Mouse (Mus musculus): ENCODE measurements around the gene Pole2.

Gene Pole2

DNA sequence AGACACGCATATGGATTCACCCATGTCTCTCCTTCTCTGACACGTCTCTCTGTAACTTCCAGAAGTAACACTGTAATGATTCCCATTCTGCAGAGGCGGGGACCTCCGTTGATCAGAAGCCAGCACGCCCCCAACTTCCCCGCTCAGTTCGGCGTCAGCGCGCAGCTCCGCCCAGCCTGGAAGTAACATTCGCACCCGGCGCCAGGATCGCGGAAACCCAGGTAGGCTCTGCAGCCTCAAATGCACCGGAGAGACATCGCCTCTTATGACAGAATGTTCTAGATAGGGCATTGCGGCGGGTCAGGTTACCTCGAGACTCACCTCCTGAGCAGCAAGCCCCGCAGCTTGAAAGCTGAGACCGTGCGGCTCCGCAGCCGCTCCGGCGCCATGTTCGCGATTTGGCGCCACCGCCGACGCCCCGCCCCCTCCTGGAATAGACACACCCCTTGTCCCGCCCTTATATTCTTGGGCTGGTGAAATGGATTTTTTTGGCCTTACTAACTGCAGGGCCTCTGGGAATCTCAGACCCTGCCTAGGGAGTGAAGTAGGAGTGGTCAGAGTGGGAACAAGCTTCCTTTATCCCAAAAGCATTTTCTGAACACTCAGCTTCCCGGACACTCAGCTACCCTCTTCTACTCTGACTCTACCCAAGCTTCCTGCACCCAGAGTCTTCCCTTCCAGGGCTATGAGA is at the start of gene Pole2:
Gene Pole2 (minus strand): TSS at position 420 of the 691 bp plus-strand sequence.
- DNase-seq (ENCODE audit: low spot score) = peak; percentile 80

DNA sequence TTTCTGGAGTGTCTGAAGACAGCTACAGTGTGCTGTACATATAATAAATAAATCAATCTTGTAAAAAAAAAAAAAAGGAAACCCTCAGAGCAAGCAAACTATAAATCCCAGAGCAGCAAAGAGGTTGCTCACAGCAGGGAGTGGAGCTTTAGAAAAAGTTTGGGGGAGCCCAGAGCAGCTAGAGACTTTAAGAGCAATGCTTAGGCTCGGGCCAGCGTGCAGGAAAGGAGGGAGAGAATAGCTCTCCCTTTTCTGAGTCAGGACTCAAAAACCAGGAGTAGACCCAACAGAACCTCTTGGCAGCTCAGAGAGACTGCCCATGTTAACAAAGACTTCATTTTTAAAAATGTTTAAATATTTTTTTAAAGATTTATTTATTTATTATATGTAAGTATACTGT is 41.0 kb upstream of the Pole2 start:
- no peak for DNase-seq (ENCODE audit: low spot score)

DNA sequence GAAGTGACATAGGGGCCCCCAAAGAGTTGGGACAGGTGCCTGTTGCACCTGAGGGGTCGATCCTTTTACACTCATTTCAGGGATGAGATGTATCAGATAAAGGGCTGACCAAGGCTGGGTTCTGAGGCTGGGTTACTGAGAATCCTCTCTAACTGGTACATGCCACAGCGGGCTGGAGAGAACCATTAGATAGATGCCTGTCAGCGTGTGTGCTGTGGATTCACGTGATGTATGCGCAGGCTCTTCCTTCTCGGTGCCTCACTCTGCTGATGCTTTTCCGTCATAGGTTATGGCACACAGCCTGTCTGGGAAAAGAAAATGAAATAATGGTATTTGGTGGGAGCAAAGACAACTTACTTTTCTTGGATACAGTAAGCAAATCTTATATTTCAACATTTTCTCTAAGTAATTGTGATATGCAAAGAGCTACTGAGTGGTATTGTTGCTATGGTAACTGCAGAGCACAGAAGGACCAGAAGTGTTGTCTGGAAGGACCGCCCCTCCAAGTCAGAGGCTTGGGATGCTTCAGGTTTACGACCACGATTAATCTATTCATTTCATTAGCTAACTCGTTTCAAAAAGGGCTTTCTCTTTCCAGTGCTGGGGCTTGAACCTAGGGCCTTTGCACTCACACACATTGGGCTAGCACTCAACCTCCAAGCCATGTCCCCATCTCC is 40.1 kb upstream of the Pole2 start:
- DNase-seq (ENCODE audit: low spot score) = no peak

DNA sequence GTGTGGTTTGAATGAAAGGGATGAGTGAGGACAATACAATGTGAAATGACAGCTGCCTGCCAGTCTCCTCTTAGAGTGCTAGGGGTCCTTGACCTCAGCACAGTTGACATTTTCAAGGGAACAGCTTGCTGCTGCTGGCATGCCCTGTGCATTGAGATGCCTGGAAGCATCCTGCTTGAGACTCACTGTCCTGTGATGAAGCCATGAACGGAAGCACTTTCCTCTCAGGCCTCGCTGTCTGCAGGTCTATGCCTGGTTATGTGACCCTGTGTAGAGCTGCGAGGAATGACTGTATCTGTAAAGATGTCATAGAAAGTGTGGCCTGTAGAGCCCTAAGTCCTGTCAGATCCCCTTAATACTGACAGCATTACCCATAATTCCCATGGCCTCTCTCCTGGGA is 37.0 kb upstream of the Pole2 start:
- no peak for DNase-seq (ENCODE audit: low spot score)

DNA sequence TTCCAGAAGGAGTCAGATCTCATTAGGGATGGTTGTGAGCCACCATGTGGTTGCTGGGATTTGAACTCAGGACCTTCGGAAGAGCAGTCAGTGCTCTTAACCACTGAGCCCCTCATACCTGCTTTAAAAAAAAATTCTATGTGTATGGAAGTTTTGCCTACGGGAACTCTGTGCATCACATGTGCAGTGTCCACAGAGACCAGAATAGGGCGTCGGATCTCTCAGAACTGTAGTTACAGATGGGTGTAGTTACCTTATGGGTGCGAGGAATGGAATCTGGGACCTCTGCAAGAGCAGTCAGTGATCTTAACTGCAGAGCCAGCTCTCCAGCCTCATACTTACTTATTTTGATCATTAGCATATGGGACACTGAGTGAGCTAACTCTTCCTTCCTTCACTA is 34.3 kb upstream of the Pole2 start:
- no peak for DNase-seq (ENCODE audit: low spot score)

DNA sequence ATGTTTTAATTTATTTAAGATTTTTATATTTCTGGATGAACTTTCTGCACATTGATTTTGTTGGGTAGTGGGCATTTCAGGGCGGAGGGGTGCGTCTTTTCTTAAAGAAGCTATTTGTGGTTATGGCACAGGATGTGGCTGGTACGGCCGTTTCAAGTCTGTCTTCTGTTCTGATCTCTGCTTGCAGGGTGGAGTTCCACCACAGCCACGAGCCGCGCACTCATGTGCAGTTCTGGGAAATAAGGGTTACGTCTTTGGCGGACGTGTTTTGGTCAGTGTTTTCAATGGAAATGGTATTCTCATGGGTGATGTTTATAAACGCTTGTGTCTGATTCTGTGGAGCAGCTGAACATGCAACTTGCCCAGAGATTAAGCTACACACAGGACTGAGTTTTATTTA is 29.8 kb upstream of the Pole2 start:
- DNase-seq (ENCODE audit: low spot score) = peak; percentile 94

DNA sequence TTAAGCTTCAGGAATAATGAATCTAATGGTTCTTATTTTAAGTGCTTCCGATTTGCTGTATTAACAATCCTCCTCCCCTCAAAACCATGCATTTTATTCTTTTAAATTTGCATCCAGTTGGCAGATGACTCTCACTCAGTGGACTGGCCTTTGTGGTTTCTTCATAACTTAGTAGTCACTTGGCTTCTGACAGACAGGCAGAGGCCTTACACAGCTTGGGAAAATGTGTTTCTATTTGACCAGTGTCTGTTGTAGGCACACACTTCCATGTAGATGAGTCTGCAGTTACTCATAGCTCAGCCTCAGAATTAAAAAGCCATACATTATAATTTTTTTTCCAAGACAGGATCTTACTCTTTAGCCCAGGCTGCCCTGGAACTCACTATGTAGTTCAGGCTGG is 25.8 kb upstream of the Pole2 start:
- DNase-seq (ENCODE audit: low spot score) = no peak

DNA sequence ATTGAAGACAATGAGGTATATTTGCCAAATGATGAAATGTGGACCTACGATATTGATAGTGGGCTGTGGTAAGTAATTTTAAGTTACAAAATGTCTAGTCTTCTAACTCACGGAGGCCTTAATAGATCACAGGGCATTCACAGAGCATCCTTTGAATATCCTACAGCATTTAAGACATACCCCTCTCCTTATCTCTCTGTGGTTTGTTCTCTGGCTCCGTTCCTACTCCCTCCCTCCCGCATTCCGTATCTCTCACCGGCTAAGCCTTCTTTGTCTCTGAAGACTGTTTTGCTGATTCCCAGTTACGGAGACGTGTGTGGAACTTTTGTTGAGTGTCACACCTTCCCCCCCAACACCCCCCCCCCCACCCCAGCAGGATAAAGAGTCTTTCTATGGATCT is 22.8 kb upstream of the Pole2 start:
- no peak for DNase-seq (ENCODE audit: low spot score)

DNA sequence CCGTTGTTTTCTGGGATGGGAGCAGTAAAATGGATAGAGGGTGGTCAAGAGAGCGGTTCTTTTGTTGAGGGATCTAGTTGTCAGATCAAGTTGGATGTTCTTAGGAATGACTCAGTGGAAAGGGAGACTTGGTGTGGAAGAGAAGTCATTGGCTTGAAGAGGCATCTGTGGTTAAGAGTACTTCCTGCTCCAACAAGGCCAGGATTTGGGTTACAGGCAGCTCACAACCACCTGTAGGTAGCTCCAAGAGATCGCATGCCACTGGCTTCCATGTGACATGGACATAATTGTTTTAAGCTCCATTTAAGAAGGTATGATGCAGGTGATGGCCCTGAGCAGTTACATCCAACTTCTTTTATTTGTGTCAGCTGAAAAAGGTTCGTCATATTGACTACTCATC is 21.8 kb upstream of the Pole2 start:
- DNase-seq (ENCODE audit: low spot score) = no peak

DNA sequence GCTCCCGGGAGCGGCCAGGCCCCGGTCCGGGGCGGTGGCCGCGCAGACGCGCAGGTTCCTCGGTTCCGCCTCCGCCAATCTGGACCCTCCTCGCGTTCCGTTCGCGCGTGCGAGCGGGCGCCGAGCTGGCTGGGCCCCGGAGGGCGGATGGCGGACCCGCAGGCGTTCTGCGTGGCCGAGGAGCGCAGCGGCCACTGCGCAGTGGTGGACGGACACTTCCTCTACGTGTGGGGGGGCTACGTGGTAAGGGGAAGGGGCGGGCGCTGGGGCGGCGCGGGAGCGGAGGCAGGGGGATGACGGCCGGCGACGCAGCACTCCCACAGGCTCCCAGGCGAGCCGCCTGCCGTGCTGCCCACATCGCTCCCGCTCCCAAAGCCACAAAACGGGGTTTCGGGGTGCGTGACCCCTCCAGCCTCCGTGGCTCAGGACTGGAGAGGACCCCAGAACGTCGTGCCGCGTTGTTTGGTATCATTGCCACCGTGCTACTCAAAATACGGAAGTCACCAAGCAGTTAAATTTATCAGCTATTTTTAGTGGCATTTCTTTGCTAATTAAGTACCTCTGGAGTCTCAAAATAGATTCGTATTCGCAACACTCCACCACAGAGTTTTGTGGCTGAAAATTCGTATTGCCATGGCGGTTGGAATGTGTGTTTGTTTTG is 13.9 kb upstream of the Pole2 start:
- peak; percentile 56 for DNase-seq (ENCODE audit: low spot score)

DNA sequence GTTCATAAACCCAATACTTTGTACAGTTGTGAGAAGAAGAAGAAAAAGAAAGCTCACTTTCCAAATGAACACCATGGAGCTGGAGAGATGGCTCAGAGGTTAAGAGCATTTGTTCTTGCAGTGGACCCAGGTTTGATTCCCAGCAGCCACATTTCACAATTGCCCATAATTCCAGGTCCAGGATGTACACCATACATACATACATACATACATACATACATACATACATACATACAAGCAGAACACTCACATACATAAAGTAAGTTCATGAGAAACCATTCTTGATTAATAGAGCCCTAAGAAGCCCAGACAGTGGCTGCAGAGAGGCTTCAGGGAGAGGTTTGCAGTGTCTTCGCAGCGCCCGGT is 13.4 kb upstream of the Pole2 start:
- DNase-seq (ENCODE audit: low spot score) = no peak

DNA sequence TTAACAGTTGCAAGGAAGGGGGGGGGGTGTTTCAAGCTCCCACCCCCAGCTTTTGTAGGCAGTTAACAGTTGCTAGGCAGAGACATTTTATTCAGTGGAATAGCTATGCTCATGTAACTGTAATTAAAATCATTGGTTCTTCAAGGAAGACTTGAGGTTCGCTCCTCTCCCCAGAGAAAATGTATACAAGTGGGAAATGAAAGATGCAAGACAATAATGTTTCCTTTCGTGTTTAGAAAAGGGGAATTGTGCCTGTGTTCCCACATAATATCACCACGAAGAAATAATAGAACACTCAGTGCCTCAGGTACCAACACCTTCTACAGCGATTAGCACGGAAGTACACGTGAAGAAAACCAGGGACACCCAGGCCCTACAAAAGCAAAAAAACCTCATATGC is 12.9 kb upstream of the Pole2 start, which contains the start of gene Klhdc1:
Gene Klhdc1 (plus strand): TSS at position 301 of the 400 bp plus-strand sequence.
- no peak for DNase-seq (ENCODE audit: low spot score)

DNA sequence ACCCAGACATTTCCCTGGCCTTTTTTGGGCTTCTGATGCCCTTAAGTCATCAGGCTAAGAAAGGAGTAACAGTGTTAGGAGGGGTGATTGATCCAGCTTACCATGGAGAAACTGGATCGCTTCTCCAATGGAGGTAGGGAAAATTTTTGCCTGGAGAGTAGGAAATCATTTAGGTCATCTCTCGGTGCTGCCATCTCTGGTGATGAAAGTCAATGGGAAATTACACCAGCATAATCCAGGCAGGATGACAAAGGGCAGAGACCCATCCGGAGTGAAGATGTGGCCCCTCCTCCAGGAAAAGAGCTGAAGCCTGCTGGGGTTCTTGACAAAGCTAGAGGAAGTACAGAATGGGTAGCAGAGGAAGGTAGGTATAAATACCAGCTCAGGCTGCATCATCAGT is 10.3 kb upstream of the Pole2 start:
- no peak for DNase-seq (ENCODE audit: low spot score)

DNA sequence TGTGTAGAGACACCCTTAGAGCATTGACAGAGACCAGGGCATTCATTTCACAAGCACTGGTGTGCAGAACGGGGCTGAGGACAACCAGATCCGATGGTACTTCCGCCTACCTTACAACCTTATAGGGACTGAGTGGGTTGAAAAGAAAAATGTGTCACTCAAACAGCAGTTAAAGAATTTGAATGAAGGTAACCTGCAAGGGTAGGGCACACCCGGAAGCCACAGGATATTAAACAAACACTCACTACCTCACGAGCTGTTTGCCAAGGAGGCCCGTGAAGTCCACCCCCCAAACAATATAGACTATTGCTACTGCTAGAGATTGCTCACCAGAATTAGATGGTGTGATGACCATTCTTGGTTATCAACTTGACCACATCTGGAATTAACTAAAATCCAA is 7.8 kb upstream of the Pole2 start:
- no peak for DNase-seq (ENCODE audit: low spot score)

DNA sequence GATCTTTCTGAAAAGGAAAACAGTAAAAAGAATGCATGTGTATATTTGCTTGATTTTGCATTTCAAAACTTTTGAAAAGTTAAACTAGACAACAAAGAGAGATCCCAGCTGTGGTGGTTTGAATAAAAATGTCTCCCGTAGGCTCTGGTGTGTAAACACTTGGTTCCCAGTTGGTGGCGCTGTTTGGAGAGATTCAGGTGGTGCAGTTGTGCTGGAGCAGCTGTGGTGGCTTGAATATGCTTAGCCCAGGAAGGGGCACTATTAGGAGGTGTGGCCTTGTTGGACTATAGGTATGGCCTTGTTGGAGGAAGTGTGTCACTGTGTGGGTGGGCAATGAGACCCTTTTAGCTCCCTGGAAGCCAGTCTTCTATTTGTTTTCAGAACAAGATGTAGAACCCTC is 1.3 kb upstream of the Pole2 start:
- DNase-seq (ENCODE audit: low spot score) = peak; percentile 73

DNA sequence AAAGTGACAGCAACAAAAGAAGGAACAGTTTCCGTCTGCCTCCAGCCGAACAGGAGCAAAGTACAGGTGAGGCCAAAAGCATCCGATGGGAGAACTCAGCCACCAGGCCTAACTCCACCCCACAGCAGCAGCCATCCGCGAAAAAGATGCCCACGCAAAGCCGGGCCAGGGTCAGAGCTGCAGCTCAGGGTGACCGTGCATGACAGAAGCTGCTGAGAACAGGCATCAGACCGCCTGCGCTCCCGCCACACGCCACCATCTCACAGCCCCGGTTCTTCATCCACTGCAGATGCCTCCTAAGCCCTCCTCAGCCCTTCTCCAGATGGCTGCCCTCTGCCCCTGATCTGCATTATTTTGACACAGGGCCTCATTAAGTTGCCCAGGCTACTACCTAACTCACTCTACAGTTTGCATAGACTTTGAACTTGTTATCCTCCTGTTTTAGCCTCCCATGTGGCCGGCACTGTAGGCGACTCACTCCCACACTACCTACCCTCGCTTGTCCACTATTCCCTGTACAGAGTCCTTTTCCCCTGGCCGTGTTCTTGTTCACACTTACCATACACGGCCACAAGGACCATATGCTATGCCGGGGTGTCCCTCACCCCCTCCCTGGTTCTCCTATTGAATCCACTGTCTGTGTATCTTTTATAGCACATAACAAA is 7.2 kb downstream of the Pole2 start:
- DNase-seq (ENCODE audit: low spot score) = no peak

DNA sequence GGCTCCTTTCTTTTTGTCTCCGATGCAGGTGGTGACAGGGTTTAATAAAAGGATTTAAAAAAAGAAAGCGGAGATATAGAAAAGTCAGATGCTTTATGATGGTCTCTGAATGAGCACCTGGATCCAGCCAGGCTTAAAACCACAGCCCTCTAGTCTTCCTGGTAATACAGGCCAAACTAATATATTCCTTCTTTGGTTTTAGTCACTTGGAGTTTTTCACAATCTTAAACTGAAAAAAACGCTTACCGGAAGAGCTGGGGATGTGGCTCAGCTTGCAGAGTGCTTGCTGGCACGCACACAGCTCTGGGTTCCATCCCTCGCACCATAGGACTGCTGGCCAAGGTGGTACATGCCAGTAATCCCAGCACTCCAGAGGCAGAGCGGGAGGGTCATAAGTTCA is 11.4 kb downstream of the Pole2 start:
- DNase-seq (ENCODE audit: low spot score) = no peak

DNA sequence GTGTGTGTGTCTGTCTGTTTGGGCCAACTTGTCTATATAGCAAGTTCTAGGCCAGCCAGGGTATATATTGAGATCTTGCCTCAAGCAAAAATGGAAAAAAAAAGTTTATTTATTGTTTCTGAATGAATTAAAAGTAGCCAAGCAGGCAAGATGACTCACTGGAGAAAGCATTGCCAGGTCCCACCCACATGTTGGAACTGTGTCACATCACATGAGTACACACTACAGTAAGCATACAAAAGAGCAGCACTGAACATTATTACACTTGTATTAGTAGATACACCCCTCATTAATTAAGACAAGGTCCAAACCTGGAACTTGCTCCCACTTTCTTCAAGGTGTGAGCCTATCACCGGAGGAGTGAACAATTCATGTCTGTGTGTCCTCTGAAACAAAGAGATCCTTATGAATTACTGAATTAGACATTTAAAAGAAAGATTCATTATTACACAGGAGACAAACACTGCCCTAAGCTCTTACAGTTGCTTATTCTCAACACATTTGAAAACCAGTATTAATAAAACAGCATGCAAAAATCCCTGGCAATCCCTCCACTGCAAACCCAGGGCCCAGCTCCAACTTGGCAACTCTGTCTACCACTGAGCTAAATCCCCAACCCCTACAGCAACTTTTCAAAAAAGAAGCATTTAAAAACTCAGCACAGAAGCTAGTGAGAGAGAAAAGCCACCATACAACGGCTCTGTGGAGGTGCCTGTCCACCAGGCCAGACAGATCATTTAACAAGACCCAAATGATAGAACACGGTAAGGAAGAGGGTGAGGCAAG is 12.8 kb downstream of the Pole2 start:
- no peak for DNase-seq (ENCODE audit: low spot score)

DNA sequence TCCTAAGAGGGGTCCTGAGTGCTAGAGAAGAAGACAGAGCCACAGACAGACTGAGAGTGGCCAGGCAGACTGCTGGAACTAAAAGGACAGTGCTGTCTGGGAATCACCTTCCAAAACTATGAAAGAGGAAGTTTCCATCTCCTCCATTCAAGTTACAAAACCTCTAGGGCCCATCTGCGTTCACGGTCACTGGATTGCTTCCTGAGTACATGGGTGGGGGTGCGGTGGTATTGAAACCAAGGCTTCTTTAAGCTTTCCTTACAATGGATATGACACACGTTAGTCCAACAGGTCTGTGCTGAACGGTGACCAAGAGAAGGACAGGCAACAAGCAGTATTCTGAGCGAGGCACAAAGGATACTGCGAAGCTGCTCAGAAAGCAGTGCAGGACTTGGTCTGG is 13.6 kb downstream of the Pole2 start:
- DNase-seq (ENCODE audit: low spot score) = no peak

DNA sequence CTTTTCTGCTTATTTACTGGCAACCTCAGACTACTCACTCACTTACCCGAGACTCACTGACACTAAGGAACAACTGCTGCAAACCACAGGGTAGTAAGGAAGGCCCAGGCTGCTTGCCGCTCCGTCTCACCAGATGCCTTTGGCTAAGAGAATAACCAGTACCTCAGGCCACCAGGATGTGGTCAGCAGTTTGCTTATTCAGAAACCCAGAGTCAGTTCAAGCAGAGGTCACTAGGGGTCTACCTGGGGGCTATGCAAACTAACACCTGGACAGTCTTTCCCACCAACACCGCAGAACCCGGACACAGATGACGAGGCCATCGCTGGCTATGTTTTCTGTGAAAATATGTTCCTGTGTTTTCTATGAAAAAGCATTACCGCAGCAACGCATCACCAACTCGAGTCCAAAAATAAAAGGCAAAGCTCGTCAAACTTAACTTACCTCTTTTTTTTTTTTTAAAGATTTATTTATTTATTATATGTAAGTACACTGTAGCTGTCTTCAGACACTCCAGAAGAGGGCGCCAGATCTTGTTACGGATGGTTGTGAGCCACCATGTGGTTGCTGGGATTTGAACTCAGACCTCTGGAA is 14.7 kb downstream of the Pole2 start:
- DNase-seq (ENCODE audit: low spot score) = no peak

DNA sequence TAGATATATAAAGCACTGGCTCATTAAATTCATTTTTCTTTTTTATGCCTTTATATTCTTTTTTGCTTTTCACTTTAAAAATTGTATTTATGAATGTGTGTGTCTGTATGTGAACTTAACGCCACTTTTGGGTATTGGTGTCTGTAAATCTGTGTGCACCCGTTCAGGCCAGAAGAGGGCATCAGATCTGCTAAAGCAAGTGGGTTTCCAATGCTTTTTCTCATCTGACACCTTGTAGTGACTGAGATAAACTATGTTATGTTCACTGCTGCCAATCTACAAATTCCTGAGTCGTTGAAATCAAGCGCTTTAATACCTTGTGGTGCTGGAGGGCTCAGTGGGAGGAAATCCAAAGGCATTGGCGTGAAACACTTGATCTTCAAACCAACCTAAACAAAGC is 16.9 kb downstream of the Pole2 start:
- DNase-seq (ENCODE audit: low spot score) = peak; percentile 16

Measured in T-cell, adult 2 months (primary cell).